Mouse (Mus musculus) limb, embryonic 12.5 days (tissue): ENCODE results near the gene Igsf21. TPM values are rescaled to one million over a fixed set of nuclear protein-coding genes. Genes with fewer than 3 reads are reported as not detected.

ENCODE experiments used
- ATAC-seq: fragments of 200-750 bp; cut with Nextera tagmentation; 2 replicates; pipeline ENCODE4 v1.8.0; 2017; ENCODE audit warnings: low read depth, moderate TSS enrichment; ENCODE audit not compliant: insufficient number of reproducible peaks, insufficient read depth, low FRiP score, low TSS enrichment
- H3K27ac ChIP-seq: fragments of 300-500 bp; sonication (generic); 2 replicates; pipeline ENCODE4 v1.5.1; 2016; ENCODE audit warnings: mild to moderate bottlenecking, moderate library complexity
- H3K27me3 ChIP-seq: fragments of 300-500 bp; sonication (generic); 2 replicates; pipeline ENCODE4 v1.6.1; 2016; ENCODE audit warnings: mild to moderate bottlenecking, moderate library complexity
- H3K36me3 ChIP-seq: fragments of 300-500 bp; sonication (generic); 2 replicates; pipeline ENCODE4 v1.6.1; 2016; ENCODE audit warnings: mild to moderate bottlenecking, moderate library complexity
- H3K4me1 ChIP-seq: fragments of 300-500 bp; sonication (generic); replicated peaks from 2 replicates; pipeline ENCODE4 v1.6.1; 2016
- H3K4me2 ChIP-seq: fragments of 300-500 bp; sonication (generic); 2 replicates; pipeline ENCODE4 v1.6.1; 2016; ENCODE audit warnings: mild to moderate bottlenecking, moderate library complexity
- H3K4me3 ChIP-seq: fragments of 300-500 bp; sonication (generic); replicated peaks from 2 replicates; pipeline ENCODE4 v1.5.1; 2016; ENCODE audit warnings: mild to moderate bottlenecking
- H3K9ac ChIP-seq: fragments of 300-500 bp; sonication (generic); replicated peaks from 2 replicates; pipeline ENCODE4 v1.6.1; 2016; ENCODE audit warnings: mild to moderate bottlenecking, moderate library complexity
- H3K9me3 ChIP-seq: fragments of 300-500 bp; sonication (generic); 2 replicates; pipeline ENCODE4 v1.6.1; 2016; ENCODE audit warnings: mild to moderate bottlenecking, moderate library complexity
- WGBS: fragments of 180-500 bp; shearing (Covaris S2); methylation state at CpG from one replicate; pipeline ENCODE4 v1.1.7; 2016; 5-methylcytosine and 5-hydroxymethylcytosine counted together
- polyA plus RNA-seq: library from polyadenylated mRNA; unstranded; fragments of >200 nt; fragmentation: Nextera tagmentation; extraction: Ambion mirVana; gene quantifications from 2 replicates; pipeline ENCODE4 v1.2.1, GENCODE M21; 2016

Igsf21 gene
- polyA plus RNA-seq, result not detected in 2 replicates

- under 1% methylated on average over 75 of the region's 90 CpGs for WGBS
- peaks cover 15% of the 10 kb centered on the region for H3K4me1 ChIP-seq
- no peaks in the 10 kb centered on the region for H3K36me3 ChIP-seq
- H3K27me3 ChIP-seq, result peaks cover 98% of the 10 kb centered on the region
- peak within 1 kb of the TSS; percentile 56 for H3K4me2 ChIP-seq
- no peaks in the 10 kb centered on the region for H3K9me3 ChIP-seq
- H3K27ac ChIP-seq, result no peak within 1 kb of the TSS
- H3K9ac ChIP-seq, result no peak within 1 kb of the TSS
- ATAC-seq, result 0 out of 2 replicates have a peak, but pooled peaks have one; percentile 56
- H3K4me3 ChIP-seq, result peak within 1 kb of the TSS; percentile 34
Measured at GRCm38 (mm10) chr4:140246180-140247005, at the start of gene Igsf21. Gene Igsf21, minus strand, starts transcription at chr4:140246784.

- Histone ChIP-seq H3K27ac (no peak overlapping the region), H3K27me3 (no peaks in the 10 kb centered on the region), H3K4me2 (no peak overlapping the region), H3K4me1 (no peaks in the 10 kb centered on the region), H3K4me3 (no peak overlapping the region), H3K36me3 (no peaks in the 10 kb centered on the region), H3K9ac (no peak overlapping the region), H3K9me3 (peaks cover 13% of the 10 kb centered on the region; the same call in 1 of the 2 replicates)
- WGBS, result 82% methylated on average over 5 of the region's 5 CpGs
- ATAC-seq, result no peak
Measured at GRCm38 (mm10) chr4:140285726-140286316, 39.2 kb upstream of the Igsf21 start.

DNA sequence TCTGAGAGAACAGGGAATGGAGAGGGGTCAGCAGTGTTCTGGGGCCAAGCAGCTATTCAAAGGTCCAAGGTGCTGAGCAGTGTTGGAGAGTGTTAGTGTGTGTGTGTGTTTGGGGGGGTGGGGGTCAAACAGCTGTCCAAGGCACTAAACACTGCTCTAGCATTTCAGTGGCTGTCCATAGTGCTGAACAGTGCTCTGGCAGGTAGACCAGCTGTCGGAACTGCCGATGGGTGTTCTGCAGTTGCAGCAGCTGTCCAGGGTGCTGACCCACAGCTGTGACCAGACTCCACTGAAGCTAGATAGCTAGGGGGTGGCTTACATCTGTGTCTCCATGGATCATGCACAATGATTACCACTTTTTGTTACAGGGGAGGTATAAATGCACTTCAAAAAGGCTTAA is 36.8 kb upstream of the Igsf21 start:
- Histone ChIP-seq H3K9me3 (peaks cover 13% of the 10 kb centered on the region; the same call in 1 of the 2 replicates), H3K36me3 (no peaks in the 10 kb centered on the region), H3K4me1 (no peaks in the 10 kb centered on the region), H3K27me3 (no peaks in the 10 kb centered on the region), H3K27ac (no peak overlapping the region), H3K4me2 (no peak overlapping the region), H3K9ac (no peak overlapping the region), H3K4me3 (no peak overlapping the region)
- 6% methylated on average over 2 of the region's 2 CpGs for WGBS
- no peak for ATAC-seq

DNA sequence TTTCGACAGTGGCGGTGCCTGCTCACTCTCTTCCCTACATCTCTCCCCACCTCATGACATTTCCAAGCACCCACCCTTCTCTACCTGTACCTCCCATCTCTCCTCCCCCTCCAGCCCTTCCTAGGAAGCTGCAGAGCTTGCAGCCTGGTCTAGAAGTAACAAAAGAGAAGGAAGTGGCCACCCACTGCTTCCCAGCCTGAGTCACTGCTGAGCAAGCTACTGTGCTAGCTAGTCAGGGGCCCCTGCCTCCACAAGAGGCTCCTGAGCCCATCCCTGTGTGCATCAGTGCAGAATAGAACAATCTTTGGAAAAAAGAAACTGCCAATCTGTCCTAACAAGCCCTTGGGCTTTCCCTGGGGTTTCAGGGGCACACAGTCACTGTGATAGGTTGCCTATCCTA is 31.7 kb upstream of the Igsf21 start:
- ATAC-seq, result no peak
- Histone ChIP-seq H3K4me2 (no peak overlapping the region), H3K9ac (no peak overlapping the region), H3K9me3 (peaks cover 32% of the 10 kb centered on the region; the same call in 1 of the 2 replicates), H3K4me1 (no peaks in the 10 kb centered on the region), H3K27me3 (no peaks in the 10 kb centered on the region), H3K27ac (no peak overlapping the region), H3K36me3 (no peaks in the 10 kb centered on the region), H3K4me3 (no peak overlapping the region)
- 91% methylated on average over 2 of the region's 2 CpGs for WGBS

- Histone ChIP-seq H3K27ac (no peak overlapping the region), H3K36me3 (no peaks in the 10 kb centered on the region), H3K4me2 (no peak overlapping the region), H3K27me3 (no peaks in the 10 kb centered on the region; the same call in 1 of the 2 replicates), H3K4me1 (no peaks in the 10 kb centered on the region), H3K9me3 (0 out of 2 replicates have a peak, but pooled peaks cover 16% of the 10 kb centered on the region), H3K4me3 (no peak overlapping the region), H3K9ac (no peak overlapping the region)
- WGBS, result 92% methylated on average over 5 of the region's 5 CpGs
- no peak for ATAC-seq
Measured at GRCm38 (mm10) chr4:140271913-140272312, 25.3 kb upstream of the Igsf21 start.

GRCm38 (mm10) chr4:140270451-140270850 is 23.9 kb upstream of the Igsf21 start:
- 0 out of 2 replicates have a peak, but pooled peaks cover 4% of the 10 kb centered on the region for H3K9me3 ChIP-seq
- no peak for ATAC-seq
- no peak overlapping the region for H3K27ac ChIP-seq

GRCm38 (mm10) chr4:140269184-140269840 is 22.7 kb upstream of the Igsf21 start:
- Histone ChIP-seq H3K4me1 (no peaks in the 10 kb centered on the region), H3K4me3 (no peak overlapping the region), H3K9ac (no peak overlapping the region), H3K36me3 (no peaks in the 10 kb centered on the region), H3K4me2 (no peak overlapping the region), H3K27me3 (no peaks in the 10 kb centered on the region; the same call in 1 of the 2 replicates), H3K27ac (no peak overlapping the region), H3K9me3 (0 out of 2 replicates have a peak, but pooled peaks cover 4% of the 10 kb centered on the region)
- no peak for ATAC-seq
- WGBS, result 85% methylated on average over 15 of the region's 15 CpGs

More at GRCm38 (mm10) chr4:140270451-140270850, 23.9 kb upstream of the Igsf21 start:
- Histone ChIP-seq H3K4me1 (no peaks in the 10 kb centered on the region), H3K4me2 (no peak overlapping the region), H3K4me3 (no peak overlapping the region), H3K36me3 (no peaks in the 10 kb centered on the region), H3K27me3 (no peaks in the 10 kb centered on the region; the same call in 1 of the 2 replicates), H3K9ac (no peak overlapping the region)
- WGBS, result 72% methylated on average over 7 of the region's 7 CpGs

GRCm38 (mm10) chr4:140267835-140268234 is 21.3 kb upstream of the Igsf21 start:
- no peaks in the 10 kb centered on the region for H3K36me3 ChIP-seq
- H3K4me1 ChIP-seq, result no peaks in the 10 kb centered on the region
- no peaks in the 10 kb centered on the region; the same call in 1 of the 2 replicates for H3K27me3 ChIP-seq
- no peak overlapping the region for H3K27ac ChIP-seq
- 77% methylated on average over 9 of the region's 9 CpGs for WGBS
- H3K4me2 ChIP-seq, result no peak overlapping the region
- no peaks in the 10 kb centered on the region for H3K9me3 ChIP-seq
- no peak overlapping the region for H3K9ac ChIP-seq
- H3K4me3 ChIP-seq, result no peak overlapping the region
- ATAC-seq, result no peak

DNA sequence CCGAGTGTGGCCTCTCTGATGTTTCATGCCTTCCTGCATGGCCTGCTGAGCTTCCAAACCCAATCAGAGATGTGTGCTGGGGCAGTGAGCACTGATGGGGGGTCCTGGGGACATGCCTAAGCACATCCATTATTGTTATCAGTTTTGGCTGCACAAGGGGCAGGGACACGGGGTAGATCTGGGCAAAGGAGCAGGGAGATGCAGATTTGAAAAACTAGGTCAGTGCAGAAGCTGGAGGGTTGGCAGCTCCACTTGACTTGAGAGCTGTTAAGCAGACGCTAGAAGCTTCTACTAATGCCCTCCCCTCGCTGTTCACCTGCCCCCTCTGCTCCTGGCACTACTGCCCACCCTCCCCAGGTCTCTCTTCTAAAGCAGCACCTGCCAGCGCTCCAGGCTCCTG is 20.5 kb upstream of the Igsf21 start:
- no peaks in the 10 kb centered on the region; the same call in 1 of the 2 replicates for H3K27me3 ChIP-seq
- ATAC-seq, result no peak
- no peaks in the 10 kb centered on the region for H3K4me1 ChIP-seq
- no peak overlapping the region for H3K9ac ChIP-seq
- H3K36me3 ChIP-seq, result no peaks in the 10 kb centered on the region
- H3K4me3 ChIP-seq, result no peak overlapping the region
- no peak overlapping the region for H3K27ac ChIP-seq
- no peaks in the 10 kb centered on the region for H3K9me3 ChIP-seq
- H3K4me2 ChIP-seq, result no peak overlapping the region
- 69% methylated on average over 5 of the region's 5 CpGs for WGBS

DNA sequence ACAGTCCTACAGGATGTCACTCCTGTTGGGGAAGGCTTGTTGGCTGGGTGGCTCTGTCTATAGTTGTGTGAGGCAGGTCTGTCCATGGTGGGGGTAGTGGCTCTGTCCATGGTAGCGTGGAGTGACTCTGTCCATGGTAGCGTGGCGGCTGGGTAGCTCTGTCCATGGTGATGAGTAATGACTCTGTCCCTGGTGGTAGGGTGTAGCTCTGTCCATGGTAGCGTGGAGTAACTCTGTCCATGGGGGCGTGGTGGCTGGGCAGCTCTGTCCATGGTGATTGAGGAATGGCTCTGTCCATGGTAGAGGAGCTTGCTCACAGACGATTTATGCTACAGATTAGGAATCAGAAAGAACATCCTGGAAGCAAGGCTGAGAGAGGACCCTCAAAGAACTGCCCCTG is 12.4 kb upstream of the Igsf21 start:
- WGBS, result 7% methylated on average over 6 of the region's 6 CpGs

GRCm38 (mm10) chr4:140252369-140252768 is 5.8 kb upstream of the Igsf21 start:
- Histone ChIP-seq H3K27ac (no peak overlapping the region), H3K27me3 (peaks cover 45% of the 10 kb centered on the region), H3K9me3 (no peaks in the 10 kb centered on the region), H3K4me2 (no peak overlapping the region), H3K36me3 (no peaks in the 10 kb centered on the region), H3K4me1 (no peaks in the 10 kb centered on the region), H3K9ac (no peak overlapping the region), H3K4me3 (no peak overlapping the region)
- 12% methylated on average over 7 of the region's 7 CpGs for WGBS
- ATAC-seq, result no peak

More for the DNA sequence above, 12.4 kb upstream of the Igsf21 start:
- H3K4me1 ChIP-seq, result no peaks in the 10 kb centered on the region
- H3K4me3 ChIP-seq, result no peak overlapping the region
- ATAC-seq, result peak; percentile 89
- no peaks in the 10 kb centered on the region for H3K36me3 ChIP-seq
- no peaks in the 10 kb centered on the region for H3K9me3 ChIP-seq
- H3K9ac ChIP-seq, result no peak overlapping the region
- peaks cover 4% of the 10 kb centered on the region; the same call in 1 of the 2 replicates for H3K27me3 ChIP-seq
- H3K4me2 ChIP-seq, result no peak overlapping the region
- no peak overlapping the region for H3K27ac ChIP-seq
